Mouse (Mus musculus) monocyte, adult 5-6 weeks (primary cell): ENCODE measurements at regions not wholly inside any gene's neighbourhood (a gene's known extent, or its start where the extent isn't known, plus 50 kb on each side); places are given as distances from the start of the nearest gene placed in this dataset.
"Not testable (repeated sequence)": the region's sequence is repeated elsewhere in the genome, so short reads cannot be mapped to it uniquely, and the experiment has no call there.

ENCODE experiments used
- ATAC-seq: fragments of 153-309, 156-312 bp; replicated peaks from 2 replicates; pipeline ENCODE4 v1.8.0; 2017; ENCODE audit warnings: mild to moderate bottlenecking; ENCODE audit not compliant: low TSS enrichment, insufficient number of reproducible peaks, severe bottlenecking, poor library complexity, low FRiP score

GRCm38 (mm10) chr13:3341416-3341815, 196.4 kb upstream of the Gdi2 start:
- ATAC-seq = no peak

- no peak for ATAC-seq
Measured at GRCm38 (mm10) chr13:3343611-3344010, 194.3 kb upstream of the Gdi2 start.

DNA sequence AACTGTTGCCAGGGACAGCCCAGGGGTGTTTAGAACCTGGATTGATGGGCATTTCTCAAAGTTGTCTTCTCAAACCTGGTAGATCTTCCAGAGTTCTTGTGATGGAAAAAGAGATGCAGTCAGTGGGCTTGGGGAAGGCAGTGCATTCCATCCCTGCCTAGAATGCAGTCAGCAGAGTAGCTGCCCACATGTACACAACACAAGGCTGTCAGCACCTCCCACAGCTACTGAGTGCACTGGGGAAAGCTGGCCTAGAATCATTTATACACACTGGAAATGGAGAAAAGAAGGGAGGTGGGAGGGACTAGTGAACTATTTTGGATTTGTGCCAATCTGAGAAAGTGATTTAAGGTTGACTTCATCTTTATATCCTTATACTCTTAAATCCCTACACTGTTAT, 183.0 kb upstream of the Gdi2 start:
- not testable (repeated sequence) for ATAC-seq

DNA sequence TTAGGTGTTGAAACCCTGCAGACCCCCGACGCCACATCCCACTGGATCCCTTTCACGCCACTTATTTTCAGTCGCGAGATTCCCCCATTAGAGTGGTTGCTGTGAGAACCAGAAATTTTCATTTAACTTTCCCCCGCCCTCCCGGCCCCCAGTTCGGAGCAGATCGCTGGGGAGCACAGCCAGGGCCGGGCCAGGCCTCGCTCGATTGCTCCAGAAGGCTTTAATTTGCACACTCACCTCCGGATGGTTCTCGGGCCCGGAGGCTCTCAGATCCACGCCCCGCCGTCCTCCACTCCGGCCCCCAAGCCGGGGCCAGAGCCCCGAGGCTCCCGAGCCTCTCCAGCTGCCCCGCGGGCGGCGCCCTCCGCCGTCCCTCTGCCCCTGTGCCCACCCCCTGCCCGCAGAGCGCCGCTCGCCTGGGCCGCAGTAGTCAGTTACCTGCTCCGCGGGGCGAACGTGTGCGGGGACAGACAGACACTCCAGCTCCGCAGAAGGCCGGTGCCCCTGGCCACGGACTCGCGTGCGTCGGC, 179.7 kb upstream of the Gdi2 start:
- no peak for ATAC-seq

DNA sequence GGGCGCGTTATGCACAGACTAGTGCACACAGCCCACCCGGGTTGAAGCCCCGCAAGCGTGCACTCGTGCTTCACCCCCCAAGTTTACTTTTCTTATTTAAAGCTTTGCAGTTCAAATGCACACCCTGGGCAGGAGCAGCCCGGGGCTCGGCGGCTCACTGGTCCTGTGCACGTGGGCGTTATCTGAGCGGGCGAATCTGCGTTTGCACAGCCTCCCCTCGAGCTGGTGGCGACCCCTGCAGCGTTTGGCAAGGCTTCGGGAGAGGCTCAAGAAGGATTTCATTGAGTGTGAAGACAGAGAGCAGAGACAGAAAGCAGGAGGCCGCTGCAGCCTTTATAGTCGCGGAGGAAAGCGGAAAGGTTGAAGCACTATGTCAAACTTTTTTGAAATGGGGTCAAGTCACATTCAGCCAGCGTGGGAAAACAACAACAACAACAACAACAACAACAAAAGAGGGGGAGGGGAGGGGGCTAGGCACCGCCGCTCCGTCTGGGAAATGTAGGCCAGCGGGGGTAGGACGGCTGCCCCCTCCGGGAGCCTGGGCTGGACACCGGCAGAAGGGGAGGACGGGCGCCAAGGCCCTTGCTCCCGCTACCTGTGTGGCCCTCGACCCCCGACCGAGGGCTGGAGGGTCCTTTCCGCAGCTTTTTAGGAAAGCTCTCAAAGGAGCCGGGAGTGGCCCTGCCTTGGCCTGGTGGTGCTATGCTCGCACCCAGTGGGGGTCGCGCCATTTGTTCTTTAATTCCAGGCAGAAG, 178.7 kb upstream of the Gdi2 start:
- ATAC-seq = no peak

- ATAC-seq = not testable (repeated sequence)
Measured at GRCm38 (mm10) chr13:3359751-3360260, 178.1 kb upstream of the Gdi2 start.

DNA sequence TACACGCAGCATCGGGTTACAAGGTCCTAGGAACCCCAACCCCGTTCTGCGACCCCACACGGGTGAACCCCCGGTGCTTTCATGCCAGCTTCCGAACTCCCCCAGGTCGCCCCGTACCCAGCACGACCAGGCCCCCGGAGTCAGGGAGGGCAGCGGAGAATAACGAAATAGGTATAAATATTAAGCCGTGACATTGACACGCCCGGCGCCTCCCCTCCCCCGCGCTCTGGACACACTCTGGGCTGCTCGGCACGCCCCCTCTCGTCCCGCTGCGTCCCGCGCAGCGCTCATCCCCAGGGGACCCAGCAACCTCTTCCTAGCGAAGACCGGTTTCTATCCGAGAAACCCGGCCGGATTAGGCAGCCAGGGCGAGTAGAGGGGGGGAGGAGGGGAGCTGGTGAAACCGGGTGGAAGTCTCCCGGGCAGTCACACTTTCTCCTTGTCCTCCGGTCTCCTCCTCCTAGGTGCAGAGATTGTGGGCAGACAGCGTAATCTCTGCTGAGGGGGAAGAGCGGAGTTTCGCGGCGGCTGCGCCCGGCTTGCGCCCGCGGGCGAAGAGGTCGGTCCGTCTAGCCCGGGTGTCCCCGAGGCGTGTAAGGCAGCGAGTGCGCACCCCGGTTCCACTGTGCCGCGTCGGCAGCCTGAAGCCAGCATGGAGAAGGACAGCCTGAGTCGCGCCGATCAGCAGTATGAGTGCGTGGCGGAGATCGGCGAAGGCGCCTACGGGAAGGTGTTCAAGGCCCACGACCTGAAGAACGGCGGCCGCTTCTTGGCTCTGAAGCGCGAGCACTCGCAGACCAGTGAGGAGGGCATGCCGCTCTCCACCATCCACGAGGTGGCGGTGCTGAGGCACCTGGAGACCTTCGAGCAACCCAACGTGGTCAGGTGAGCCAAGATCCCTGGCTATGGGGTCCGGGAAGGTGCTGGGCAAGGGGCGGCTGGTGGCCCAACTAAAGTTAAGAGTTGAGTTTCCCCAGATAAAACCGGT, 177.1 kb upstream of the Gdi2 start:
- ATAC-seq = no peak

DNA sequence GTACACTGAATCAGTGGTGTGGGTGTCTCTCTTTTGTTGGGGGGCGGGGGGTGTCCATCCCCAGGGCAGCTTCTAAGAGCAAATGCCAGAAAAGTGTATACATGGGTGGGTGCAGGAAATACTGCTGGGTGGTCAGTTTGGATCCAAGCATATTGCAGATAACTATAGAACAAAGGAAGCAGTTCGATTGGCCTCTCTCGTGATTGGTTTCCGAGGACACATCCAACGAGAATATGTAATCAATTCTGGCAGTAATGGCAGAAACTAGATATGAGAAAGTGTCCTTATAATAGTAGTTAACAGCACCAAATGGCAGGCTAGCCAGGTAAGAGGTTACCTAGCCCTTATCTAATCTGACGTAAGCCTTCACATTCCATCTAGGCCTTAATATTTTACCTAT, 165.2 kb upstream of the Gdi2 start:
- ATAC-seq = no peak

DNA sequence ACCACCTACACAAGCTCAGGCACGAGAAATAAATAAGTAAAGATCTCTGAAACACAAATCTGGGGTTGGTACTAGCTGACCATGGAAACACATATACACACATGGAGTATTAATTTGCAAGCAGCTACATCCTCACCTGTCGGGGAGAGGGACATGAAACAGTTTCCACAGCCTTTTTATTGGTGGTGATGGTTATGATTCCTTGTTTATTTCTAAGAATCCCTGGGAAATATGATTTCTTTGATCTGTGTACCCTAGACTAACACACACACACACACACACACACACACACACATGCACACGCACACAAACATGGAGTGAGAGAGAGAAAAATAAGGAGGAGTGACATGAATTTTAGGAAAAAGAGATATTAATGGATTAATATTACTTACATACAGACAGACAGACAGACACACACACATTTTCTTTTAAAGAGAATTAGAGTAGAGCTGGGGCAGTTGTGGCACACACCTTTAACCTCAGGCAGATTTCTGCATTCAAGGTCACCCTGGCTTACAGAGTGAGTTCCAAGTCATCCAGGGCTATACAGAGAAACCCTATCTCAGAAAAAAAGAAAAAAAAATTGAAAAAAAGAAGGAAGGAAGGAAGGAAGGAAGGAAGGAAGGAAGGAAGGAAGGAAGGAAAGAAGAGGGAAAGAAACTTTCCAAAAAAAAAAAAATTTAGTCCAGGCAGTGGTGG, 164.2 kb upstream of the Gdi2 start:
- ATAC-seq = not testable (repeated sequence)

DNA sequence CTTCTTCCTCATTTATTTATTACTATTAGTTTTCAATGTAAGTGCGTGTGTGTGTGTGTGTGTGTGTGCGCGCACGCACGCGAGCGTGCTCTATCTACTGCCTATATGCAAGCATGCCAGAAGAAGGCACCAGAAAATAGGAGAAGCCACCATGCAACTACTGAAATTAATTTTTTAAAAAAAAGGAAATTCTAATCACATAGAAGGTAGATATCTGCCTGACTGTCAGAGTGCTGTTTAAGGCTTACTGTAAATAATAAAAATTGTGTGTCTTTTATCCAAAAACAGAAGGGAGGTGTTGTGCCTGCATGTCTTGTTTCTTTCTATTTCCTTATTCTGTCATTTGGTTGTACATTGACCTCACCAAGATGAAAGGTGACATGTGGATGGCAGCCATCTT, 163.1 kb upstream of the Gdi2 start:
- ATAC-seq = no peak

DNA sequence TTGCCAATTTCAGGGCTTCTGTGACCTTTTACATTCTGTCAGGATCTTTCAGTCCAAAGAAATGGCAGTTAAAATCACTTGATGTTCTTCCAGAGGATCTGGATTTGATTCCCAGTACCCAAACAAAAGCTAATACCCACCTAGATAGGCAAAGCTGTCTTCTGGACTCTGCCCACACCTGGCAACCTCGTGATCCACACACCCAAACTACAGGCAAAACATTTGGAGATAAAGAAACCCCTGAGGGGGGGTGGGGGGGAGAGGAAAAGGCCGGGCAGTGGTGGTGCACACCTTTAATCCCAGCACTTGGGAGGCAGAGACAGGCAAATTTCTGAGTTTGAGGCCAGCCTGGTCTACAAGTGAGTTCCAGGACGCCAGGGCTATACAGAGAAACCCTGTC, 160.1 kb upstream of the Gdi2 start:
- ATAC-seq = not testable (repeated sequence)

- ATAC-seq = not testable (repeated sequence)
Measured at GRCm38 (mm10) chr13:3405783-3406182, 132.1 kb upstream of the Gdi2 start.

DNA sequence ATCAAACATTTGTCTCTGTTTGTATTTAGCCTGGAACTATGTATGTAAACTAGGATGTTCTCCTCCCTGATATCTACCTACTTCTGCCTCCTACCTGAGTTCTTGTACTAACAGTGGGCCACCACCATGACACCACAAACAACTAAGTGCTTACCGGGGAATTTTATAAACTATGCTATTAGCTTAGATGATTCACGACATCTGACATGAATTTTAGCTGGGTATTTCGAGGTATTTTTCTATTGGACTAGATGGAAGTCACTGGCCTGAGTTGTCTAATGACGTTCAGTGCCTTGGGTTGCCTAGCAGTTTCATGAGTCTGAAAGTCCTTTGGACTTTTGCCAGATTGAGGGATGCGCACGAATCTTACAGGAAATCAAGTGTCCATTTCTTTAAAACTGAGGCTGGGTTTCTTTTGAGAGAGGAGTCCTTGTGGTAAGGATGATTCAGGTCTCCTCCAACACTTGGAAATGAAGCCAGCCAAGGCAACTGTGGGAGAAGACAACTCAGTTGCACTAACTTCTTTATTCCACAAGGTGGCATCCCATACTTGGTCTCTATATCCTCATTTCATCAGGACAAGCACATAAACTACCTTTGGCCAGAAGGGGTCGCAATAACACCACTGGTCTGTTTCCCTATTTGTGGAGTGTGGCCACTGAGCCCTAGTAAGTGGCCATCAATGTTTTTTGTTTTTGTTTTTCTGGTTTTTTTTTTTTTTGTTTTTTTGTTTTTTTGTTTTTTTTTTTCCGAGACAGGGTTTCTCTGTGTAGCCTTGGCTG, 131.4 kb upstream of the Gdi2 start:
- ATAC-seq = peak; percentile 99

DNA sequence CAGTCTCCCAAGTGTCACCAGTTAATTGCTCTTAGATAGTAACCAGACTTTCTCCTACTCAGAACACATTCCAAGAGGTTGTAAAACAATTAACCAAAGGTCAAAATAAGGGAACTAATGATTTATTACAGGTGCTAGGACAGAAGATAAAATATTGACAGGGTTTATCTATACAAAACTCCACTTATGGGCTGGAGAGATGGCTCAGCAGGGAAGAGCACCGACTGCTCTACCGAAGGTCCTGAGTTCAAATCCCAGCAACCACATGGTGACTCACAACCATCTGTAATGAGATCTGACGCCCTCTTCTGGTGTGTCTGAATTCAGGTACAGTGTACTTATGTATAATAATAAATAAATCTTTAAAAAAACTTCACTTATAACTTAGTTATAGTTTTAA, 127.6 kb upstream of the Gdi2 start:
- not testable (repeated sequence) for ATAC-seq

DNA sequence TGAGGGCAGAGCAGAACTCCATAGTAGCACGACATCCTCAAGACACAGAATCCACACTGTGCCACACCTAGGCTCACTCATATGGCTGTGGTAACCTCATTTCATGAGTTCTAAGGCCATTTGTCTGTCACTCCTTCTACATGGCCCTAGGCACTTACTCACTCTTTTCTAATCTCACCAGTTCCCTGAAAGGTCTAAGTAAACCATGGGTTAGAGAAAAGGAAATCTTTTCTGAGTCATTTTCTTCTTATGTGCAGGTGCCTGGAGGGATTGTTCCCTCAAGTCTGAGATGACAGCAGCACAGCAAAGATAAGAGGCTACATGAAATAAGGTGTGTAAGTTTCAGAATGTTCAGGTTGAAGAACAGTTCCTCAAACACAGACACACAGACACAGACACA, 120.8 kb upstream of the Gdi2 start:
- ATAC-seq = no peak

DNA sequence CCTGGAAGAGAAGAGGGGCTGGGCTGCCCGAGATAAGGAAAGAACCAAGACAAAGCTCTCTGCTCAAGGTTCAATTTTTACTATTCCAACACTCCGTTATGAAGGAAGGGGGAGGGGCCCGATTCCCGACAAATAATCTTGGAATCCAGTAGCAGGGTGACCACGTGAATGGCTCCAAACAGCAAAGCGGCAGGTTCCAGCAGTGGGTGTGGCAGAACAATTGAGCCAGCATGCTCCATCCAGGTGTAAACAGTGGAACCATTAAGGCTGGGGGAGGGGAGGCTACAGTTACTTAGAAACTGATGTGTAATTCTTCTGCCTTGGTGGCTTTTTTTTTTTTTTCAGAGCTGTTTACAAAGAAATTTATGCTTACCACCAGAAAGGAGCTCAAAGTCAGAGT, 82.5 kb upstream of the Gdi2 start:
- not testable (repeated sequence) for ATAC-seq

DNA sequence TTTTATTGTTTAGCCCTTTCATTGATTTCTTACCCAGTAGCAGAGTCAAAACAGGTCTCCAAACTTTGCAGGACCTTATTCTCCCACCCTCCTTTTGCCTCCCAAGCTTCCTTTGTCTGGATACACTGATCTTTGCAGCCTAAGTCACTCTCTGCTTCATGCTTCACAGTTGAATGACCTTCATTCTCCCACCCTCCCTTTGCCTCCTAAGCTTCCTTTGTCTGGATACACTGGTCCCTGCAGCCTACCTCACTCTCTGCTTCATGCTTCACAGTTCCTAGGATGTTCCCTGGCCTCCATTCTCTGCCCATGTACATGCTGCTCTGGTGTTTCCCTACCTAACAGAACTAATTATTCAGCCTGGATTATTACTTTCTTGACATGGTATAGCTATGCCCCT, 61.0 kb upstream of the Gdi2 start:
- no peak for ATAC-seq
